Mouse (Mus musculus) right cerebral cortex, postnatal 4 days (tissue): ENCODE measurements at regions not wholly inside any gene's neighbourhood (a gene's known extent, or its start where the extent isn't known, plus 50 kb on each side); places are given as distances from the start of the nearest gene placed in this dataset.
"Not testable (repeated sequence)": the region's sequence is repeated elsewhere in the genome, so short reads cannot be mapped to it uniquely, and the experiment has no call there.

ENCODE experiments used
- DNase-seq: peaks from one replicate; pipeline ENCODE4 v3.0.0-alpha.2; 2022

DNA sequence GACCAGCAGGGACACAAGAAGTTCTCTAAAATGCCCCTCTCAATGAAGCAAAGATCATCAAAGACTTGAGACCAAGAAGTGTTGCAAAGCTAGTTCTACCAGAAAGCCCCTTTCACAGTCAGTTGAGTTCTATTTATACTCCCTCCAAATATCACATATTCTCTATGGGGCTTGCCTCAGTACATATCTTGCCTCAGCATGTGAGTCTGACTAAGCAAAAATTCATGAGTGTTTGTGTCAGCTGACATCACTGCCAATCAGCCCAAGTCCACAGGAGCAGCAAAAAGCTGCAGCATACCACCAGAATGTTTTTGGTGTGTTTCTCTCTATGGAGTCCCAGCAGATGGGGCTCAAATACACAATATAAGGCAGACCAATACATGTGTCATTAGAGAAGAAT is 631.6 kb downstream of the Rpia start:
- no peak for DNase-seq

GRCm38 (mm10) chr6:70155771-70156170 is 636.3 kb downstream of the Rpia start:
- DNase-seq, result not testable (repeated sequence)

DNA sequence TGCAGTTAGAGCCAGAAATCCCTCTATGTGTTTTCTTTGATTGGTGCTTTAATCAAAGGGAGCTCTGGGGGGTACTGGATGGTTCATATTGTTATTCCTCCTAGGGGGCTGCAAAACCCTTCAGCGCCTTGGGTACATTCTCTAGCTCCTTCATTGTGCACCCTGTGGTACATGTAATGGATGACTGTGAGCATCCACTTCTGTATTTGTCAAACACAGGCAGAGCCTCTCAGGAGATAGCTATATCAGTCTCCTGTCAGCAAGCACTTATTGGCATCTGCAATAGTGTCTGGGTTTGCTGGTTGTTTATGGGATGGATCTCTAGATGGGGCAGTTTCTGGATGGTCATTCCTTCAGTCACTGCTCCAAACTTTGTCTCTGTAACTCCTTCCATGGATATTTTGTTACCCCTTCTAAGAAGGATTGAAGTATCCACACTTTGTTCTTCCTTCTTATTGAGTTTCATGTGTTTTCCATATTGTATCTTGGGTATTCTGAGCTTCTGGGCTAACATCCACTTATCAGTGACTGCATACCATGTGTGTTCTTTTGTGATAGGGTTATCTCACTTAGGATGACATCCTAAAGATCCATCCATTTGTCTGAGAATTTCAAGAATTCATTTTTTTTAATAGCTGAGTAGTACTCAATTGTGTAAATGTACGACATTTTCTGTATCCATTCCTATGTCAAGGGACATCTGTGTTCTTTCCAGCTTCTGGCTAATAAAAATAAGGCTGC is 640.8 kb downstream of the Rpia start:
- not testable (repeated sequence) for DNase-seq

GRCm38 (mm10) chr6:70146986-70147385 is 645.0 kb downstream of the Rpia start:
- peak; percentile 2 for DNase-seq

- DNase-seq, result not testable (repeated sequence)
Observed at GRCm38 (mm10) chr6:70143341-70143740, 648.7 kb downstream of the Rpia start.

GRCm38 (mm10) chr6:70116811-70117210 is 675.2 kb downstream of the Rpia start:
- DNase-seq, result no peak

GRCm38 (mm10) chr6:70111892-70112291 is 680.1 kb downstream of the Rpia start:
- DNase-seq, result no peak

GRCm38 (mm10) chr6:70109412-70109811 is 682.6 kb downstream of the Rpia start:
- DNase-seq, result not testable (repeated sequence)

DNA sequence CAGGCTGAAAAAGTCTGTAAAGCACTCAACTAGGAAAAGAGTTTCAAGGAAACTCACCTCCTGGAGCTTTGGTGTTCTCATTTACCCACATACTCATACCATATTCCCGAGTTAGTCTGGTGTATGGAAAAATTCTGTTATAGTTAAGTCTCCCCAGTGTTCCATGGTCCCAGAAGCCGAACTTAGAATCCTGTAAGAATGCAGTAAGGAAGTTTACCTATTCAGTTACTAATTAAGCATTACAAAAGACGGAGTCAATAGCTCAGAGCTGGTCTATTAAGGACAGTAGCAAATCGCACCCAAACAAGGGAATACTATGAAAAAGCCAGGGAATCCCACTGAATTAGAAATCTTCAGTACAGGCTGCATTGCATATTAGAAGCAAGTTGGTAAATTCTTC is 688.3 kb downstream of the Rpia start:
- no peak for DNase-seq

DNA sequence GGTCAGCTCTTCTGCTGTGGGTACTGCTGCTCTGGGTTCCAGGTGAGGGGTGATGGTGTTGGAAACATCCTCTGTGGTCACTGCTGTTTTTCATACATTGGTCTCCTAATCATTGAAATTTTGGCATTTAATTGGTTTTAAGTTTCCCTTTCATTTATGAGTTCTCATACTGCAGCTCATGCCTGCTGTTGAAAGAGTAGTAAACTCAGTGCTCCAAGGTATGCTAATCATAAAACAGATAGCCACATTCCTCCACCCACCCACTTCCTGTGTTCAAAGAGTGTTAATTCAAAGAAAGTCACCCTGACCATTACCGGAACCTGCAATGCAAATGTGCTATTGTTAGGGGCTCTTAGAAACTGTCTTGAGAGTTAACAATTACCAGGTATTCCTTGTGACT is 688.9 kb downstream of the Rpia start:
- not testable (repeated sequence) for DNase-seq

DNA sequence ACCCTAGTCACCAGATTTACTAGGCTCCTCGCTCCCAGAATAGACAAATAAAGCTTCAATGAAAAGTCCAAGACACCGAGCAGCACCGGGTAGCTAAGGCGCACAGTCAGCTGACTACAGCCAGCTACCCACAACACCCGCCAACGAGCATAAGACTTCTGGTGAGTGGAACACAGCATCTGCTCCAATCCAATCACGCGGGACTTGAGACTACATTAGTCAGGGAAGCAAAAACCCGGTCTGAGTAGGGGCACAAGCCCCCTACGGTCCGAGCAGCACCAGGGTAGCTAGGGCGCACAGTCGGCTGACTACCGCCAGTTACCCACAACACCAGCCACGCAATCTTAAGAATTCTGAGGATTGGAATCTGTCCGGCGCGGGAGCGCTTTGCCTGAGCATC is 704.0 kb downstream of the Rpia start:
- DNase-seq, result no peak

DNA sequence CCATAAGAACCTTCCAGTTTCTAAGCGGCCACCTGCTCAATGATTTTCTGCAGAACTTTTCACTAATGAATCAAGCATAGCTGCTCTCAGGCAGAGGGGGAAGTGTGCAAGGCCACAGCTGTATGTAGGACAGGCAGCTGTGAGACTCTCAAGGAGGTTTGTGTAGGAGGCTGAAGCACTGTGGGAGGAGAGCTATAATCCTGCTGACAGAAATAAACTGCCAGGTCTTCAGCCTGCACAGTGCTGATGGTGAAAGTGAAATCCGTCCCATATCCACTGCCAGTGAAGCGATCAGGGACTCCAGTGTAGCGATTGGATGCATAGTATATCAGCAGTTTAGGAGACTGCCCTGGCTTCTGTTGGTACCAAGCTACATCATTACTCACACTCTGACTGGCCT is 718.2 kb downstream of the Rpia start:
- DNase-seq, result no peak

- no peak for DNase-seq
Observed at GRCm38 (mm10) chr6:70072007-70072406, 720.0 kb downstream of the Rpia start.

- DNase-seq, result no peak
Observed at GRCm38 (mm10) chr6:70067716-70068415, 724.2 kb downstream of the Rpia start.

DNA sequence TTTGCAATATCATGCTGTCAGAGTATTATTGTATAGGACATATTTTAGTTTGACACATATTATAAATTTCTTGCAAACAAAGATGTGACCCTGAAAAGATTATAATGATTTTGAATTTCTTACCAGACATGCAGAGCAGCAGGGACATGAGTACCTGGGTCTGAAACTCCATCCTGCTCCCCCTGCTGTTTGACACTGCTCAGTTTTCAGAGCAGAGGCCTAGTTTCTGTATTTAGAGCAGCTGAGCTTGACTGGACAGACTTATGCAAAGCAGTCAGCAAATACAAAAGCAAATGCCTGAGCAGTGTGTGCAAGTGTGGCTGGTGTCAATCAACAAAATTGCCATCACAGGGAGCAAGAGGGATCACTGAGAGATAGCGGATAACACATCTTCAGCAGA is 733.0 kb downstream of the Rpia start:
- DNase-seq, result no peak

DNA sequence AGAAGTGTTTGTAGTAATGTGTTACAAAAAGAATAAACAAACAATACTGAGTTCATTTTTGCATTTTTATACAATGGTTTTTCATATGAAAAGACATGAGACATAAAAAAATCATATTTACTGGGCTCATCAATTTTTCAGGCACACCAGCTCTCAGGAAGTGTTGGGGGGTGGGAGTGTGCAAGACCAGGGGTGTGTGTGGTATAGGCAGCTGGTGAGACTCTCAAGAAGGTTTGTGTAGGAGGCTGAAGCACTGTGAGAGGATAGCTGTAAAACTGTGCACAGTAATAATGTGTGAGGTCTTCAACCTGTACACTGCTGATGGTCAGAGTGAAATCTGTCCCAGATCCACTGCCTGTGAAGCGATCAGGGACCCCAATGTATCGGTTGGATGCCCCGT is 733.7 kb downstream of the Rpia start:
- DNase-seq, result no peak

GRCm38 (mm10) chr6:70040894-70041293 is 751.1 kb downstream of the Rpia start:
- DNase-seq, result no peak

DNA sequence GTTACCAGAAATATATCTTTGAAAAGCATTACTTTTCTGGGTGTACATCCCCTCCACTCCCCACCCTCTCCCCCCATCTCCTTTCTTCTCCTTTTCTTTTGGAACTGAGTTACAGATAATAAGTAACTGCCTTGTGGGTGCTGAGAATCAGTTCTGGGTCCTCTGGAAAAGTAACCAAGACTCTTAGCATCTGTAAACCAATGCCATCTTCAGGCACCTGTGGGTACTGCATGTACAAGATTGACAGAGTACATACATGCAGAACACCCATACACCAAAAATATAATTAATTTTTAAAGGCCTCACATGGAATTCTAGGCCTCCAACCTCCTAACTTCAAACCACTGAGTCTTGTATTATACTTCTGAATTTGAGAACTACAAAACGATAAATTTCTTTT is 758.4 kb downstream of the Rpia start:
- DNase-seq, result no peak

GRCm38 (mm10) chr6:70011555-70011954 is 780.5 kb downstream of the Rpia start:
- no peak for DNase-seq
